Mouse (Mus musculus) heart, embryonic 10.5 days (tissue): ENCODE measurements around the gene 4933402D24Rik. TPM values are rescaled to one million over a fixed set of nuclear protein-coding genes. Genes with fewer than 3 reads are reported as not detected.
A peak's percentile ranks its signal among the peaks of the same experiment; 100 is the strongest.

Experiments
- DNase-seq: peaks from one replicate; pipeline ENCODE4 v3.0.0-alpha.2; 2017; ENCODE audit warnings: low spot score
- H3K27ac ChIP-seq: fragments of 300-500 bp; sonication (generic); 2 replicates; pipeline ENCODE4 v1.5.1; 2016; ENCODE audit warnings: mild to moderate bottlenecking
- H3K27me3 ChIP-seq: fragments of 300-500 bp; sonication (generic); 2 replicates; pipeline ENCODE4 v1.6.1; 2016; ENCODE audit warnings: mild to moderate bottlenecking; ENCODE audit not compliant: poor library complexity, insufficient read depth, severe bottlenecking
- H3K36me3 ChIP-seq: fragments of 300-500 bp; sonication (generic); 2 replicates; pipeline ENCODE4 v1.6.1; 2016; ENCODE audit warnings: mild to moderate bottlenecking, moderate library complexity
- H3K4me1 ChIP-seq: fragments of 300-500 bp; sonication (generic); 2 replicates; pipeline ENCODE4 v1.6.1; 2016; ENCODE audit warnings: mild to moderate bottlenecking
- H3K4me3 ChIP-seq: fragments of 300-500 bp; sonication (generic); 2 replicates; pipeline ENCODE4 v1.5.1; 2016; ENCODE audit warnings: mild to moderate bottlenecking, moderate library complexity
- H3K9me3 ChIP-seq: fragments of 300-500 bp; sonication (generic); 2 replicates; pipeline ENCODE4 v1.6.1; 2016; ENCODE audit warnings: mild to moderate bottlenecking, moderate library complexity
- WGBS: fragments of 180-500 bp; shearing (Covaris S2); methylation state at CpG from one replicate; pipeline ENCODE4 v1.1.7; 2016; 5-methylcytosine and 5-hydroxymethylcytosine counted together
- polyA plus RNA-seq: library from polyadenylated mRNA; unstranded; fragments of >200 nt; fragmentation: Nextera tagmentation; extraction: Ambion mirVana; gene quantifications from 2 replicates; pipeline ENCODE4 v1.2.1, GENCODE M21; 2016

4933402D24Rik gene
- 0.21 and 0.24 TPM in 2 replicates for polyA plus RNA-seq

DNA sequence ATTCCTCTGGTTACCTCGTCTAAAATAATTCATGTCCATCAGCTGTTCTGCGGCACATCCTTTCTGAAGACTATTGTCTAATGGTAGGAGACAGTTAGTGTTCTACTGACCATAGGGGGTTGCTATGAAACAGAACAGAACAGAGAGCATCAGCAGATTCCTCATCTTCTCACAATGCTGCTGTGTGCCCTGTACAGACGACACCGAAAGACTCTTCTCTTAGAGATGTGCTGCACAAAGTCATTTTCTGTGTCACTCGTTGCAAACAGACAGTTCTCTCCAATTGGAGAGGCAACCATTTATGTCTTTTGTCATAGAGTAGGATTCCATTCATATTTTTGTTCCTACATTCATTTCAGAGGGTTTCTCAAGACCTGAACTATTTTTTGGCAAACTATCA is at the start of gene 4933402D24Rik:
4933402D24Rik (minus strand) TSS at position 101 of the 400 bp plus-strand sequence.
- H3K4me3 ChIP-seq: no peak within 1 kb of the TSS
- no peaks in the 10 kb centered on the region for H3K36me3 ChIP-seq
- no peaks in the 10 kb centered on the region for H3K27me3 ChIP-seq
- 81% methylated on average over 5 of the region's 5 CpGs for WGBS
- no peaks in the 10 kb centered on the region for H3K9me3 ChIP-seq
- DNase-seq: no peak
- no peaks in the 10 kb centered on the region for H3K4me1 ChIP-seq
- H3K27ac ChIP-seq: no peak within 1 kb of the TSS

DNA sequence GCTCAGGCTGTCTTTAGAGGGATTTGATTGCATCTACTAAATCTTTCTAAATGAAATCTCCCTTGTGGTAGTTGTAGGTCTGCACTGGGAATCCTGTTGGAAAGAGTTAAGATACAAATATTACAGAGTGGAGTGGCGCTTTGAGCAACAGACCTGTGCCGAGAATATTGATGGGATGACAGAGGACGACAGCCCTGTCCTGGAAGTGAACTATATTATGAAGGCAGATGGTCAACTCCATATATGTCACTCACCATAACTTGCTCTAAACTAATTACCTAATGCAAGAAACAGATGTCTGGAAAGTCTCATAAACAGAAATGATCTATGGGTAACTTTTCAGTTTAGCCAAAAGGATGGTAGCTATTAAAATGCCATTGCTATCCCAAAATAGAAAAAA is 39.5 kb upstream of the 4933402D24Rik start:
- no peaks in the 10 kb centered on the region for H3K9me3 ChIP-seq
- 77% methylated on average over 3 of the region's 3 CpGs for WGBS
- DNase-seq: no peak
- H3K4me1 ChIP-seq: no peaks in the 10 kb centered on the region
- H3K36me3 ChIP-seq: no peaks in the 10 kb centered on the region
- no peaks in the 10 kb centered on the region for H3K27me3 ChIP-seq
- no peak overlapping the region for H3K4me3 ChIP-seq
- H3K27ac ChIP-seq: no peak overlapping the region

DNA sequence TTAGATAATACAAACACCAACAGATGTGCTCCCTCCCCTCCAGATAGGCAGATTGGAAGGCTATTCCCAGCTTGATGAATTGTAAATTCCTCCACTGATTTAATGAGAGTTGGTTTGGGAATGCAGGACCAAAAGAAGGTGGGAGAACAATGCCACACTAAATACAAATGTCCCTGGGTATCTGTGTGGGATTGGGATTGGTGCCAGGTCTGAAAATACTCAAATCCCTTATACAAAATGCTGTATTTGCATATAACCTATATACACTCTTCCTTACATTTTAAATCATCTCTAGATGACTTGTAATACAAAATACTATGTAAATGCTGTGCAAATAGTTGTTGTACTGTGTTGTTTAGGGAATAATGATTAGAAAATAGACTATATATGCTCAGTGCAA is 36.0 kb upstream of the 4933402D24Rik start:
- DNase-seq: no peak
- Histone ChIP-seq H3K9me3 (no peaks in the 10 kb centered on the region), H3K4me3 (no peak overlapping the region)

DNA sequence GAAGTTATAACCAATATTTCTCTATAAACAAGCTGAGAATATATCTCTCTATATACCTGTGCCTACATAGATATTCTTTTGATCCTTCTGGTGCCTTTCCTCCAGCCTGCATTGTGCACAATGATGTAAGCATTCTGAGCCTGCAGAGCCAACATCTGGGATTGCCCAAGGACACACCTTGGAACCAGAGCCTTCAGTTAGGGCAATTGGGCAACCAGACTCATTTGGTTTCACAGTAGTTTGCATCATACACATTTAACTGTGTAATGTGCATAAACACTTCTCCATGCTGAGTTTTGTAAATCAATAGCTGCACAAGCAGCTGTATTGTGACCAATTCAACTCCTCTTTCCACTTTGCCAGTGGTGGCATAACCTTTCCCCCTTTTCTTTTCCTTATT is 25.3 kb upstream of the 4933402D24Rik start:
- DNase-seq: no peak
- no peaks in the 10 kb centered on the region for H3K27me3 ChIP-seq
- H3K4me1 ChIP-seq: no peaks in the 10 kb centered on the region
- H3K27ac ChIP-seq: no peak overlapping the region
- no peaks in the 10 kb centered on the region for H3K36me3 ChIP-seq
- no peak overlapping the region for H3K4me3 ChIP-seq
- no peaks in the 10 kb centered on the region for H3K9me3 ChIP-seq

More for the DNA sequence above, 36.0 kb upstream of the 4933402D24Rik start:
- no peaks in the 10 kb centered on the region for H3K36me3 ChIP-seq
- H3K4me1 ChIP-seq: no peaks in the 10 kb centered on the region
- H3K27me3 ChIP-seq: no peaks in the 10 kb centered on the region
- H3K27ac ChIP-seq: no peak overlapping the region

DNA sequence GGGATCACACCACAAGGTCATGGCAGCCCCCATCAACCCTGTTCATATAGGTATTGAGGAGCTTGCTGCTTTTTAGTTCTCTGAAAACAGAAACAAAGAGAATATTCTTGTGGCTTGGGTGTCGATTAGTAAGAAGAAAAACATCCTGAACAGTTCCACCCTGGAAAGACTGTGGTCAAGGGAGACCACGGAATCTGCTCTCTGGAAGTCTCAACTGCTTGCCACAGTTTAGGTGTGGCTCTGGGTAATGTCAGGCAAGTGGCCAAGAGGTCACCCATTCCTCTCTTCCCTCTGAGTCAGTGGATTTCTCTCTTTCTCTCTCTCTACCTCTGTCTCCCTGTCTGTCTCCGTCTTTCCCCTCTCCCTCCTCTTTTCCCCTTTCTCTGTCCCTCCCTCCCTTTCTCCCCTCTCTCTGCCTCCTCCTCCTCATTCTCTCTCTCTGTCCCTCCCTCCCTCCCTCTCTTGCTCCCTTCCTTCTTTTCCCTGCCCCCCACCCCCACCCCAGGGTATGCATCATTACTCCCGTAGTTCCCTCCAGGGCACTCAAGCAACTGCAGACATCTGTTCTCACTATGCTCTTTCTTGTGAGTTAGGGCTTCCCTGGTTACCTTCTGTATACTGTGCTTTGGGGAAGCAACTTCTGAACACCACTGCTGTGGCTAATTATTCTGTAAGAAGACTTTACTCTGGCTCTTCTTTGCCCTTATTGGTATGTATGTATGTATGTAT is 8.0 kb upstream of the 4933402D24Rik start:
- 42% methylated on average over 4 of the region's 4 CpGs for WGBS
- H3K9me3 ChIP-seq: no peaks in the 10 kb centered on the region

DNA sequence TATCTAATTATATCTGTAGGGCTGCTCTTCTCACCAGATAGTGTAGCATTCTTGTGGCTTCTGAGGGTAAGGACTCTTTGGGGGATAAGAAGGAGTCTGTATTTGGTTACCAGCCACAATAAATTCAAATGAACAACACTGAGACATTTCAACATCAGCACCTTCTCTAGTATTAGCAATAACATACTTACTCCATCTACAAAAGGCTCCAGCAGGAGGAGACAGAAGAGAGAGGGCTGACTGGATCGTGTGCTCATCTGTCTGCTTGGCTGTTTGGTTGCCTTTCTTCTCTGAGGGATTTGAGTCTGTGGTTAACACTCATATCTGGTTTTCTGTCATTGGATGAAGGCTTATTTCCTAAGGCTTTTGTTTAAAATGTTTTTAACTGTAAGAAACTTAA is 7.3 kb upstream of the 4933402D24Rik start:
- Histone ChIP-seq H3K4me3 (no peak overlapping the region), H3K27me3 (no peaks in the 10 kb centered on the region), H3K4me1 (no peaks in the 10 kb centered on the region), H3K9me3 (no peaks in the 10 kb centered on the region), H3K27ac (no peak overlapping the region), H3K36me3 (no peaks in the 10 kb centered on the region)
- DNase-seq: no peak
- 51% methylated on average over 1 of the region's 1 CpGs for WGBS

More for the DNA sequence above, 8.0 kb upstream of the 4933402D24Rik start:
- Histone ChIP-seq H3K36me3 (no peaks in the 10 kb centered on the region), H3K4me1 (no peaks in the 10 kb centered on the region), H3K27ac (no peak overlapping the region), H3K27me3 (no peaks in the 10 kb centered on the region), H3K4me3 (no peak overlapping the region)
- DNase-seq: no peak

DNA sequence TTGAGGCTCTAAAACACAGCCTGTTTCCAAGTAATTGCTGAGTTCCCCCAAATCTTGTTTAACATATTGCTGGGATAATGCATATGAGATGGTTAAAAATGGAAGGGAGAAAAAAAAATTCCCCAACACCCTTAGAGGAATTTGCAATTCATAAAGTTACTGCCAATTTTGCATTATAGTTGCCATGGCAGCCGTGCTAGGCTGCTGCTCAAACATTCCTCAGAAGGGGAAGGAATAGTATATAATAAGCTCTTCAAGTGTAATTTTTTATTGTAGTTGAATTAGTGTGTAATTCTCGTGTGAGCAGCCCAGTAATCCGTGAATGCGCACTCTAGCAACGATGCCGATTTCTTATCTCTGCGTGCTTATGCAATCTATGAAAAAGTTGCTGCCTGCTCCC is 1.2 kb upstream of the 4933402D24Rik start:
- DNase-seq: no peak
- Histone ChIP-seq H3K27ac (no peak overlapping the region), H3K4me1 (no peaks in the 10 kb centered on the region), H3K4me3 (no peak overlapping the region), H3K27me3 (no peaks in the 10 kb centered on the region), H3K36me3 (no peaks in the 10 kb centered on the region), H3K9me3 (no peaks in the 10 kb centered on the region)
- 87% methylated on average over 7 of the region's 7 CpGs for WGBS

DNA sequence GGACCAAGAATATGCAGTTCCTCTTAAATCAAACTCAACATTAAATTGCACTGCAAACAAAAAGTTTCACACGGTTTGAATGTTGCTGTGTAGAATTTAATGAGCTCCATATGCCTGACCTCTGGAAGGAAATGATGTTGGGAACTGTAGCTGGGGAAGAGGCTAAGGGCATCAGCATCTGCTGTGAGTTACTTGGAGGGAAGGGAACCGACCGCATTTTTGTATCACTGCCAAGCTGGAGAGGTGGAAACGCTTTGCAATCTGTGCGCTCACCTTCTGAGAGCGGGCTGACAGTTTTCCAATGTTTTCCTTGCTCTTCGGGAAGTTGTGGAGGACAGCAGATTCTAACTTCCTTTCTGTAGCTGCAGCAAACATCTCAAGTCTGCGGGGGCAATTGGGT is 955 bp downstream of the 4933402D24Rik start:
- no peak overlapping the region for H3K27ac ChIP-seq

DNA sequence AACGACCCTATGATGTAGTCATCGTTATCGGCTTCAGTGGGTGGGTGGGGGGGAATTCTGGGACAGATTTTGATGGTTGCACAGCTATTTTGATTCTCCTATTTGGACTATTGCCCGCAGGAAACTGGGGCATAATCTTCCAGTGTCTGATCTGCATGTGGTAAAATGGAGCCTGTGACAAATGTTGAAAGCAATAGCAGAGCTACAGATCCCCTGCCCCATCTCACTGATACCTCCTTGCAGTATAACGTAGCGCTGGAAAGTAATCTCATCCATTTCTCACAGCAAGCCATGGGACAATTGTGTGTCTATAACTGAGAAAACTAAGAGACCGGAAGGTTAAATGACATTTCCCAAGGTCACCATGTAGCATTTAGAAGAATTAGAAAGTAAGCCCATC is 4.7 kb downstream of the 4933402D24Rik start:
- Histone ChIP-seq H3K27ac (no peak overlapping the region), H3K36me3 (no peaks in the 10 kb centered on the region), H3K27me3 (no peaks in the 10 kb centered on the region), H3K9me3 (no peaks in the 10 kb centered on the region), H3K4me1 (no peaks in the 10 kb centered on the region), H3K4me3 (no peak overlapping the region)
- WGBS: 82% methylated on average over 7 of the region's 7 CpGs
- no peak for DNase-seq

More for the DNA sequence above, 955 bp downstream of the 4933402D24Rik start:
- WGBS: 71% methylated on average over 8 of the region's 8 CpGs
- Histone ChIP-seq H3K4me1 (no peaks in the 10 kb centered on the region), H3K36me3 (no peaks in the 10 kb centered on the region), H3K4me3 (no peak overlapping the region), H3K9me3 (no peaks in the 10 kb centered on the region), H3K27me3 (no peaks in the 10 kb centered on the region)
- no peak for DNase-seq

DNA sequence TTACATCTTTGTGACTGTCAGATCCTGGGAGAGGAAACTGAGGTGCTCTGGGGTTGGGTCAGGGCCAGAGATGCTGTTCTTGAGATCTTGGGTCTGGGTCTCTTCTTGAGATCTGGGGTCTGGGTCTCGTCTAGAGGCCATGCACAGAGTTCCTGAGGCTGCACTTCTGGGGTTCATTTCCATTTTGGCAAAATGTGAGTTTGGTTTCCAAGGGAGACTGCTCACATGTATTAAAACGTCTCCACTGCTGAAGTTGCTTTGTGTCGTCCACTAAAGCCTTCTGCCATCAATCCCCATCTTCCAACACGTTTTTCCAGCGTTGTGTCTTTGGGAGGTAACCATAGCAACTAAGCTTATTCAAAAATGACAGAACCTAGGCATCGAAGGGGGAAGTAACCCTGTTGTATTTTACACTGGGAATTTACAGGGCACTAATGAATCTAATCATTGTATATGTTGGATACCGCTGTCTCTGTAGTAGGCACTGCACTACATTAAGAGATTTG is 5.1 kb downstream of the 4933402D24Rik start:
- H3K9me3 ChIP-seq: no peaks in the 10 kb centered on the region
- no peaks in the 10 kb centered on the region for H3K36me3 ChIP-seq
- DNase-seq: no peak
- no peak overlapping the region for H3K4me3 ChIP-seq
- no peaks in the 10 kb centered on the region for H3K4me1 ChIP-seq
- no peak overlapping the region; the same call in 1 of the 2 replicates for H3K27ac ChIP-seq
- WGBS: 65% methylated on average over 7 of the region's 7 CpGs
- no peaks in the 10 kb centered on the region for H3K27me3 ChIP-seq

DNA sequence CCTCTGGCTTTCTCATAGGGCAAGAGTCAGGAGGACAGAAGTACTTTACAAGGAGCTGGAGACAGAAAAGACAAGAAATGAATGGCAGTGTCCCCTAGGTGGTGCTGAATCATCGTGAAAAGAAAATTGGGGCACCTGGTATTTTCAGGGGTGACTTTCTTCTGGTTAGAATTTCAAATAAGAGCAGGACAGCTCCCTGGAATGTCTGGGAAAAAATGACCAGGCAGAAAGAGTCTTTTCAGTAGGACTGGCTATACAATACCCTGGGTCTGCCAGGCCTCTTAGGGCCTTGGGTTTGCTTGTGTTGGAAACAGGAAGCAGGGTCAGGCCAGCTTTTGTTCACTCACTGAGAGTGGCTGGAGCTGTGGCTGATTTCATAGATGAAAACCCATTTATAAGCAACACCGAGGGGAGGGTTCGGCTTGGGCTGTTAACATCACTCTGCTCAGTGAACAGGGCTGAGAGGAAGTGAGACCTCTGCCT is 5.8 kb downstream of the 4933402D24Rik start:
- no peak for DNase-seq
- H3K27ac ChIP-seq: no peak overlapping the region; the same call in 1 of the 2 replicates
- 44% methylated on average over 3 of the region's 3 CpGs for whole genome bisulfite sequencing

DNA sequence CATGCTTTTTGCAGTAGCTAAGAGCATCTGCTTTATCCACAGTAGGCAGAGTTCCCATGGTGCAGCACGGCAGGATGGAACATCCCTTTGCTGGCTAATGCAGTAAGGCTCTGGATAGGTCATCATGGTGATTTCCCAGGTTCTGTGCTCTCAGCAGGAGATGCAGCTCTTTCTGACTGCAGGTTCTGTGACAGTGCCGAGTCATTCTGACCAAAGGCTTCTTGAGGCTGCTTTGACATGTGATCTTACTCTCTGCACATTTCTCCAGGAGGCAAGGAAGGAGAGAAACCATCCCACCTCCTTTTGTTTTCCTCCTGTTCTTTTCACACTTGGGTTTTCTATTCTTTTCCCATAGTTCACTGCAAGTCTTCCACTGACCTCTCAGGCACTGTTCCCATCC is 13.1 kb downstream of the 4933402D24Rik start:
- H3K4me3 ChIP-seq: no peak overlapping the region
- H3K9me3 ChIP-seq: no peaks in the 10 kb centered on the region
- H3K27ac ChIP-seq: no peak overlapping the region
- no peaks in the 10 kb centered on the region for H3K27me3 ChIP-seq
- 53% methylated on average over 2 of the region's 2 CpGs for WGBS
- peaks cover 18% of the 10 kb centered on the region for H3K36me3 ChIP-seq
- H3K4me1 ChIP-seq: no peaks in the 10 kb centered on the region
- no peak for DNase-seq

More for the DNA sequence above, 5.8 kb downstream of the 4933402D24Rik start:
- H3K27me3 ChIP-seq: no peaks in the 10 kb centered on the region
- no peak overlapping the region for H3K4me3 ChIP-seq
- H3K4me1 ChIP-seq: no peaks in the 10 kb centered on the region
- no peaks in the 10 kb centered on the region for H3K36me3 ChIP-seq
- no peaks in the 10 kb centered on the region for H3K9me3 ChIP-seq

DNA sequence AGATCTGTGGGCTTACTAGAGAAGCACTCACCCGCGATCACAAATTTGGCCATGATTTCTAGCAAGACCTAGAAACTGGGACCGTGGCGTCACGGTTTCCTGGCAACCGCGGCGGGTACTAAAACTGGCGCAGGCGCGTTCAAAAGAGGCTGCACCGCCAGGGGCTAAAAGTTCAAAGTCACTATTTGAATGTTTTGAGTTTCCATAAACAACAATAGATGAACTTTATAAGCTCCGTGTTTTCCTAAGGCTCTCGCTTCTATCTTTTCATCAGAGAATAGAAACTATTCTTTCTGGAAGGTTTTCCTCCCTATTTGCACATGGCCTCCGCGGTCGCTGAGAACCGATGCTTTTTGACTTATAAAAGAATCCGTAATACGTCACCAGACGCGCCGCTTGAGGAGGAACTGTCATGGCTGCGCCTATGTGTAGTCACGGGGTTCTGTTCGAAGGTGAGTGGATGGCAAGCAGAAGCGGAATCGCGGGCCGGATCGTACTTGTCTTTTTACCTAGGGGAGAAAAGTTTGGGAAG is 38.8 kb downstream of the 4933402D24Rik start, which contains the start of the genes Mdh1b and Fastkd2:
Mdh1b (minus strand) TSS at position 79 of the 532 bp plus-strand sequence.
Fastkd2 (plus strand) TSS at position 375 of the 532 bp plus-strand sequence.
- H3K4me3 ChIP-seq: peak within 1 kb of the TSS; percentile 78
- peak within 1 kb of the TSS; percentile 89 for H3K27ac ChIP-seq
- H3K9me3 ChIP-seq: no peaks in the 10 kb centered on the region
- WGBS: under 1% methylated on average over 31 of the region's 31 CpGs
- no peaks in the 10 kb centered on the region for H3K36me3 ChIP-seq
- peaks cover 12% of the 10 kb centered on the region for H3K4me1 ChIP-seq
- H3K27me3 ChIP-seq: no peaks in the 10 kb centered on the region
- DNase-seq: peak; percentile 95
